Mouse (Mus musculus) embryonic facial prominence, embryonic 15.5 days (tissue): ENCODE data around the gene Fkbp14. TPM values are rescaled to one million over a fixed set of nuclear protein-coding genes. Genes with fewer than 3 reads are reported as not detected.

Source experiments
- ATAC-seq: fragments of 200-750 bp; cut with Nextera tagmentation; 2 replicates; pipeline ENCODE4 v1.8.0; 2017; ENCODE audit warnings: low read depth, moderate TSS enrichment; ENCODE audit not compliant: insufficient number of reproducible peaks, low FRiP score, low TSS enrichment
- H3K27ac ChIP-seq: fragments of 300-500 bp; sonication (generic); replicated peaks from 2 replicates; pipeline ENCODE4 v1.5.1; 2015; ENCODE audit warnings: mild to moderate bottlenecking, inconsistent platforms
- H3K27me3 ChIP-seq: fragments of 300-500 bp; sonication (generic); 2 replicates; pipeline ENCODE4 v1.6.1; 2015; ENCODE audit warnings: inconsistent platforms
- H3K36me3 ChIP-seq: fragments of 300-500 bp; sonication (generic); 2 replicates; pipeline ENCODE4 v1.6.1; 2015; ENCODE audit warnings: mild to moderate bottlenecking, inconsistent platforms
- H3K4me1 ChIP-seq: fragments of 300-500 bp; sonication (generic); 2 replicates; pipeline ENCODE4 v1.6.1; 2015; ENCODE audit warnings: inconsistent platforms
- H3K4me2 ChIP-seq: fragments of 300-500 bp; sonication (generic); replicated peaks from 2 replicates; pipeline ENCODE4 v1.6.1; 2015; ENCODE audit warnings: mild to moderate bottlenecking, inconsistent platforms
- H3K4me3 ChIP-seq: fragments of 300-500 bp; sonication (generic); replicated peaks from 2 replicates; pipeline ENCODE4 v1.5.1; 2015; ENCODE audit warnings: mild to moderate bottlenecking, inconsistent platforms
- H3K9ac ChIP-seq: fragments of 300-500 bp; sonication (generic); 2 replicates; pipeline ENCODE4 v1.6.1; 2015; ENCODE audit warnings: inconsistent platforms
- H3K9me3 ChIP-seq: fragments of 300-500 bp; sonication (generic); replicated peaks from 2 replicates; pipeline ENCODE4 v1.6.1; 2016; ENCODE audit warnings: inconsistent platforms
- WGBS: fragments of 180-500 bp; shearing (Covaris S2); methylation state at CpG from one replicate; pipeline ENCODE4 v1.1.7; 2015; 5-methylcytosine and 5-hydroxymethylcytosine counted together
- polyA plus RNA-seq: library from polyadenylated mRNA; unstranded; fragments of >200 nt; fragmentation: Nextera tagmentation; extraction: Ambion mirVana; gene quantifications from 2 replicates; pipeline ENCODE4 v1.2.1, GENCODE M21; 2015

The Fkbp14 gene
- polyA plus RNA-seq, 1 experiment from 2014 or later = 54.7 TPM

GRCm38 (mm10) chr6:54587683-54588082 lies 9.4 kb downstream of the Fkbp14 start:
- Histone ChIP-seq H3K9ac (no peak overlapping the region), H3K4me1 (peaks cover 17% of the 10 kb centered on the region), H3K36me3 (peaks cover 16% of the 10 kb centered on the region; the same call in 1 of the 2 replicates), H3K27ac (no peak overlapping the region), H3K4me3 (no peak overlapping the region), H3K9me3 (no peaks in the 10 kb centered on the region), H3K27me3 (no peaks in the 10 kb centered on the region), H3K4me2 (no peak overlapping the region)
- no peak for ATAC-seq
- 72% methylated on average over 4 of the region's 4 CpGs for WGBS

GRCm38 (mm10) chr6:54586911-54587310 lies 10.2 kb downstream of the Fkbp14 start:
- no peak overlapping the region for H3K4me3 ChIP-seq
- H3K4me2 ChIP-seq = no peak overlapping the region
- peaks cover 21% of the 10 kb centered on the region; the same call in 1 of the 2 replicates for H3K36me3 ChIP-seq
- H3K9me3 ChIP-seq = no peaks in the 10 kb centered on the region
- peaks cover 13% of the 10 kb centered on the region for H3K4me1 ChIP-seq
- 71% methylated on average over 8 of the region's 8 CpGs for WGBS
- no peak for ATAC-seq
- H3K27me3 ChIP-seq = no peaks in the 10 kb centered on the region
- H3K9ac ChIP-seq = no peak overlapping the region
- no peak overlapping the region for H3K27ac ChIP-seq

- ATAC-seq = no peak
- 35% methylated on average over 2 of the region's 2 CpGs for WGBS
These were observed 10.9 kb downstream of the Fkbp14 start for GRCm38 (mm10) chr6:54586175-54586574.

GRCm38 (mm10) chr6:54573218-54573955 lies 23.7 kb downstream of the Fkbp14 start:
- no peaks in the 10 kb centered on the region for H3K36me3 ChIP-seq
- no peaks in the 10 kb centered on the region for H3K9me3 ChIP-seq
- H3K9ac ChIP-seq = no peak overlapping the region
- H3K27ac ChIP-seq = no peak overlapping the region
- no peak overlapping the region for H3K4me2 ChIP-seq
- H3K4me3 ChIP-seq = no peak overlapping the region
- H3K4me1 ChIP-seq = no peaks in the 10 kb centered on the region
- H3K27me3 ChIP-seq = no peaks in the 10 kb centered on the region
- no peak for ATAC-seq
- WGBS = 40% methylated on average over 6 of the region's 6 CpGs

More at GRCm38 (mm10) chr6:54586175-54586574, 10.9 kb downstream of the Fkbp14 start:
- Histone ChIP-seq H3K27me3 (no peaks in the 10 kb centered on the region), H3K9ac (no peak overlapping the region), H3K27ac (no peak overlapping the region), H3K4me1 (peaks cover 6% of the 10 kb centered on the region), H3K4me3 (no peak overlapping the region), H3K9me3 (no peaks in the 10 kb centered on the region), H3K4me2 (no peak overlapping the region), H3K36me3 (peaks cover 21% of the 10 kb centered on the region; the same call in 1 of the 2 replicates)

- 27% methylated on average over 7 of the region's 7 CpGs for WGBS
- Histone ChIP-seq H3K4me3 (no peak overlapping the region), H3K36me3 (no peaks in the 10 kb centered on the region), H3K27ac (no peak overlapping the region), H3K9me3 (no peaks in the 10 kb centered on the region), H3K9ac (no peak overlapping the region), H3K27me3 (no peaks in the 10 kb centered on the region), H3K4me2 (no peak overlapping the region), H3K4me1 (peaks cover 18% of the 10 kb centered on the region; the same call in 1 of the 2 replicates)
- no peak for ATAC-seq
These were observed 27.3 kb downstream of the Fkbp14 start for GRCm38 (mm10) chr6:54569776-54570175.

- no peak for ATAC-seq
- Histone ChIP-seq H3K9ac (peak overlapping the region; percentile 42; the same call in 1 of the 2 replicates), H3K27ac (peak overlapping the region; percentile 60; the same call in 1 of the 2 replicates), H3K36me3 (no peaks in the 10 kb centered on the region), H3K9me3 (no peaks in the 10 kb centered on the region), H3K4me1 (peaks cover 23% of the 10 kb centered on the region; the same call in 1 of the 2 replicates), H3K27me3 (no peaks in the 10 kb centered on the region), H3K4me2 (peak overlapping the region; percentile 96), H3K4me3 (peak overlapping the region; percentile 57)
- WGBS = 10% methylated on average over 6 of the region's 6 CpGs
These were observed 30.6 kb downstream of the Fkbp14 start for GRCm38 (mm10) chr6:54566546-54566919.

- no peaks in the 10 kb centered on the region for H3K9me3 ChIP-seq
- WGBS = under 1% methylated on average over 60 of the region's 60 CpGs
- H3K27me3 ChIP-seq = no peaks in the 10 kb centered on the region
- no peaks in the 10 kb centered on the region for H3K36me3 ChIP-seq
- H3K4me1 ChIP-seq = peaks cover 23% of the 10 kb centered on the region; the same call in 1 of the 2 replicates
- peak within 1 kb of the TSS; percentile 42 for H3K9ac ChIP-seq
- ATAC-seq = peak; percentile 88
- peak within 1 kb of the TSS; percentile 57 for H3K4me3 ChIP-seq
- peak within 1 kb of the TSS; percentile 60 for H3K27ac ChIP-seq
- H3K4me2 ChIP-seq = peak within 1 kb of the TSS; percentile 96
These were observed 31.2 kb downstream of the Fkbp14 start, which contains the start of gene Scrn1 for GRCm38 (mm10) chr6:54565665-54566545. Scrn1 (minus strand) TSS chr6:54566489.

GRCm38 (mm10) chr6:54565012-54565411 lies 32.1 kb downstream of the Fkbp14 start:
- Histone ChIP-seq H3K9ac (no peak overlapping the region), H3K27ac (no peak overlapping the region), H3K36me3 (no peaks in the 10 kb centered on the region), H3K4me3 (peak overlapping the region; percentile 57), H3K27me3 (no peaks in the 10 kb centered on the region), H3K4me1 (peaks cover 23% of the 10 kb centered on the region; the same call in 1 of the 2 replicates), H3K9me3 (no peaks in the 10 kb centered on the region), H3K4me2 (peak overlapping the region; percentile 96)
- WGBS = 18% methylated on average over 3 of the region's 3 CpGs
- ATAC-seq = peak; percentile 70; the same call in 1 of the 2 replicates

GRCm38 (mm10) chr6:54564506-54564991 lies 32.6 kb downstream of the Fkbp14 start:
- 43% methylated on average over 9 of the region's 9 CpGs for WGBS
- H3K4me3 ChIP-seq = no peak overlapping the region

GRCm38 (mm10) chr6:54563561-54563960 lies 33.5 kb downstream of the Fkbp14 start:
- WGBS = 84% methylated on average over 4 of the region's 4 CpGs
- Histone ChIP-seq H3K9me3 (no peaks in the 10 kb centered on the region), H3K27me3 (no peaks in the 10 kb centered on the region), H3K9ac (no peak overlapping the region), H3K4me1 (peaks cover 23% of the 10 kb centered on the region; the same call in 1 of the 2 replicates), H3K36me3 (no peaks in the 10 kb centered on the region), H3K27ac (no peak overlapping the region), H3K4me3 (no peak overlapping the region), H3K4me2 (no peak overlapping the region)
- ATAC-seq = no peak

More at GRCm38 (mm10) chr6:54564506-54564991, 32.6 kb downstream of the Fkbp14 start:
- Histone ChIP-seq H3K27me3 (no peaks in the 10 kb centered on the region), H3K9ac (no peak overlapping the region), H3K4me2 (peak overlapping the region; percentile 96; the same call in 1 of the 2 replicates), H3K27ac (no peak overlapping the region), H3K36me3 (no peaks in the 10 kb centered on the region), H3K9me3 (no peaks in the 10 kb centered on the region), H3K4me1 (peaks cover 23% of the 10 kb centered on the region; the same call in 1 of the 2 replicates)
- ATAC-seq = no peak
